Mouse (Mus musculus): Measurements from ENCODE around the gene 4921507P07Rik. TPM values are rescaled to one million over a fixed set of nuclear protein-coding genes. Genes with fewer than 3 reads are reported as not detected.
"Not testable (repeated sequence)": the region's sequence is repeated elsewhere in the genome, so short reads cannot be mapped to it uniquely, and the experiment has no call there.

Gene 4921507P07Rik
- total RNA-seq (2021): under 1 TPM; 0.25 to 0.48 TPM
- long read RNA-seq, partial matches to known transcripts: 0 of 1 reads
- long read RNA-seq, other reads (novel, unspliced or antisense): 1 of 1 reads

- DNase-seq (ENCODE audit: low spot score in 2 of 2): peak; percentile 84 to 90
These were observed at the start of gene 4921507P07Rik for GRCm38 (mm10) chr6:50596301-50597211. TSS of gene 4921507P07Rik (minus strand) at chr6:50596632.

GRCm38 (mm10) chr6:50644701-50645100 lies 48.3 kb upstream of the 4921507P07Rik start:
- DNase-seq (ENCODE audit: low spot score in 2 of 2): no peak

GRCm38 (mm10) chr6:50641898-50642297 lies 45.5 kb upstream of the 4921507P07Rik start:
- no peak for DNase-seq (ENCODE audit: low spot score in 2 of 2)

- DNase-seq (ENCODE audit: low spot score in 2 of 2): peak in 1 of 2 experiments; percentile 8
These were observed 43.9 kb upstream of the 4921507P07Rik start for GRCm38 (mm10) chr6:50640377-50640776.

GRCm38 (mm10) chr6:50639656-50640055 lies 43.2 kb upstream of the 4921507P07Rik start:
- DNase-seq (ENCODE audit: low spot score in 2 of 2): no peak

- DNase-seq (ENCODE audit: low spot score in 2 of 2): not testable (repeated sequence)
These were observed 29.7 kb upstream of the 4921507P07Rik start for GRCm38 (mm10) chr6:50626170-50626569.

GRCm38 (mm10) chr6:50618273-50618672 lies 21.8 kb upstream of the 4921507P07Rik start:
- not testable (repeated sequence) for DNase-seq (ENCODE audit: low spot score in 2 of 2)

- DNase-seq (ENCODE audit: low spot score in 2 of 2): no peak
These were observed 5.2 kb upstream of the 4921507P07Rik start for GRCm38 (mm10) chr6:50601620-50602019.

- no peak for DNase-seq (ENCODE audit: low spot score in 2 of 2)
These were observed 2.1 kb upstream of the 4921507P07Rik start for GRCm38 (mm10) chr6:50598560-50598959.

- DNase-seq (ENCODE audit: low spot score in 2 of 2): no peak
These were observed 2.1 kb downstream of the 4921507P07Rik start for GRCm38 (mm10) chr6:50594372-50594771.

- DNase-seq (ENCODE audit: low spot score in 2 of 2): no peak
These were observed 3.0 kb downstream of the 4921507P07Rik start for GRCm38 (mm10) chr6:50593334-50593845.

- no peak for DNase-seq (ENCODE audit: low spot score in 2 of 2)
These were observed 6.2 kb downstream of the 4921507P07Rik start for GRCm38 (mm10) chr6:50590234-50590633.

- DNase-seq (ENCODE audit: low spot score in 2 of 2): peak in 1 of 2 experiments; percentile 80
These were observed 8.2 kb downstream of the 4921507P07Rik start for GRCm38 (mm10) chr6:50588251-50588650.

- DNase-seq (ENCODE audit: low spot score in 2 of 2): no peak
These were observed 9.0 kb downstream of the 4921507P07Rik start for GRCm38 (mm10) chr6:50587412-50587811.

GRCm38 (mm10) chr6:50586316-50586715 lies 10.1 kb downstream of the 4921507P07Rik start:
- DNase-seq (ENCODE audit: low spot score in 2 of 2): no peak

- DNase-seq (ENCODE audit: low spot score in 2 of 2): no peak
These were observed 10.7 kb downstream of the 4921507P07Rik start for GRCm38 (mm10) chr6:50585733-50586132.

GRCm38 (mm10) chr6:50571661-50572060 lies 24.8 kb downstream of the 4921507P07Rik start:
- no peak for DNase-seq (ENCODE audit: low spot score in 2 of 2)

GRCm38 (mm10) chr6:50566997-50567255 lies 29.5 kb downstream of the 4921507P07Rik start:
- DNase-seq (ENCODE audit: low spot score in 2 of 2): no peak

- DNase-seq (ENCODE audit: low spot score in 2 of 2): peak; percentile 99 to 100
These were observed 30.1 kb downstream of the 4921507P07Rik start, which contains the start of gene Cycs for GRCm38 (mm10) chr6:50566141-50566996. TSS of gene Cycs (minus strand) at chr6:50566538.

GRCm38 (mm10) chr6:50563651-50564050 lies 32.8 kb downstream of the 4921507P07Rik start:
- DNase-seq (ENCODE audit: low spot score in 2 of 2): no peak

GRCm38 (mm10) chr6:50562421-50562820 lies 34.0 kb downstream of the 4921507P07Rik start:
- DNase-seq (ENCODE audit: low spot score in 2 of 2): peak in 1 of 2 experiments; percentile 34
